Mouse (Mus musculus) adrenal gland, adult (tissue): ENCODE results near the gene Mrpl11.
A peak's percentile ranks its signal among the peaks of the same experiment; 100 is the strongest.

ENCODE experiments used
- DNase-seq, 2 experiments: peaks; one replicate each; pipeline ENCODE4 v3.0.0; 2022 to 2023; ENCODE audit warnings: low spot score in 1 of 2; ENCODE audit not compliant: inconsistent age in 2 of 2

The Mrpl11 gene

DNA sequence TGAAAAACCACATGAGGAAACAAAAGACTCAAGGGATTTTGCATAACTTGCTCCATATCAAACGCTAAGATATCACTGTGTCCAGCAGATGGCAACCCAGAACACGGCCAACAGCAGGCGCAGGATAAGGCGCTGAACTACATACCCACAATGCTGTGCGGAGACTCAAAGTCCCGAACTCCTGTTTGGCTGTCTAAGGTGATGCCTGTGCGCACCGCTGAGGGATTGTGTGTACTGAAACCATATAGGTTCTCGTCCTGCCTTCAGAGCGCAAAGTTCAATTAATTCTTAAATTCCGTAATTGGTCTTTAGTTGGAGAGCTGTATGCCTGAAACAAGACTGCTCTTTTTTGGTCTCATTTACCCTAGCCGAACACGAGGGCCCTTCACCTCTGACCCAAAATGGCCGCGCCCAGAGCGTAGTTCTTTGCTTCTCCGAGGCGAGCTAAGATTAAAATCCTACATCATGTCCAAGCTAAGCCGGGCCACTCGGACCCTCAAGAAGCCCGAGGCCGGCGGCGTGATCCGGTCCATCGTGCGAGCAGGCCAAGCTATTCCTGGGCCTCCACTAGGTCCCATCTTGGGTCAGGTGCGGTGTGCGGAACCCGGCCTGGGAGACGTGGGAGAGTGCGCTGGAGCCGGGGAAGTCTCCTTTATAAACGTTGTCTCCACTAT lies at the start of gene Mrpl11:
Mrpl11 (plus strand) TSS at position 220 of the 674 bp plus-strand sequence.
- peak; percentile 91 to 97 for DNase-seq

- peak; percentile 78 to 84 for DNase-seq
Measured at GRCm38 (mm10) chr19:4915924-4916603, 45.9 kb upstream of the Mrpl11 start.

- DNase-seq, result no peak
Measured at GRCm38 (mm10) chr19:4916827-4917226, 45.1 kb upstream of the Mrpl11 start.

DNA sequence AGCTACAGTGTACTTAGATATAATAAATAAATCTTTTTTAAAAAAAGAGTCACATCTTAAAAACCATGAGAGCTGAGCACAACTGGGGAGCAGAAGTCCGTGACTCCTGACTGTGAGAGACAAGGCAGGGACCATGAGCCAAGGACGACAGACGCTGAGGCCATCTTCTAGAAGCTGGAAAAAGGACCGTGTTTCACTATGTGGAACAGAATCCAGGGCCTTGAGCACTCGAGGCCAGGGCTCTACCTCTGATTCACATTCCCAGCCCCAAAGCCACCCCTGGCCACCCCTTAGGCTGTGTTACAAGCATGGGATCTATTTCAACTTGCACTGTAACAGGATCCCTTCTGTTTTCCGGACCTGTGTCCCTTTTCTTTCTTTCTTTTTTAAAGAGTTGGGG lies 42.3 kb upstream of the Mrpl11 start:
- peak in 1 of 2 experiments; percentile 73 for DNase-seq

DNA sequence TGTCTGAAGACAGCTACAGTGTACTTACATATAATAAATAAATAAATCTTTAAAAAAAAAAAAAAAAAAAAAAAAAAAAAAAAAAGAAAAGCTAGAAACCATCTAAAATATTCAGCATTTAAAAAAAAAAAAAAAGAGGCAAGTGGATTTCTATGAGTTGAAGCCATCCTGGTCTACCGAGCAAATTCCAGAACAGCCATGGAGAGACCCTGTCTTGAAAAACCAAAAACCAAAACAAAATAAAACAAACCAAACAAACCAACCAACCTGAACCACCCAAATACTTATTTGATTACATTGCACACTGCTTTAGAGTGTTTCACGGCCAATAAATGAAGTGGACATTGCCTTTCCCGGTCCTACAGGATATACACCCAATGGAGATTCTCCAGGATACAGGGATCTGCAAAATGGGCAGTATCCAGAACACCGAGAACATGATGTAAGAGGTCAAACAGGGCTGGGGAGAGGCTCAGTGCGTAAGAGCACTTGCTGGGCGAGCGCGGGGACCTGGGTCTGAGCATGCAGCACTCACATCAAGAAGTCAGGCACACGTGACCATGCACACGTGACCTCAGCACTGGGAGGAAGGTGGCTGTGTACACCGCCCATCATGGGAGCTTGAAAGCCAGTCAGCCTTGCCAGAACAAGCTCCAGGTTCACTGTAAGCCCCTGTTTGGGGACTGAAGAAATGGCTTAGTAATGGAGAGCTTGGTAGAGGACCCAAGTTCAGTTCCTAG lies 36.7 kb upstream of the Mrpl11 start:
- no peak for DNase-seq

GRCm38 (mm10) chr19:4927904-4928531 lies 33.9 kb upstream of the Mrpl11 start, which contains the start of gene Dpp3:
TSS of gene Dpp3 (minus strand) at chr19:4928287.
- DNase-seq, result peak; percentile 99 to 100

DNA sequence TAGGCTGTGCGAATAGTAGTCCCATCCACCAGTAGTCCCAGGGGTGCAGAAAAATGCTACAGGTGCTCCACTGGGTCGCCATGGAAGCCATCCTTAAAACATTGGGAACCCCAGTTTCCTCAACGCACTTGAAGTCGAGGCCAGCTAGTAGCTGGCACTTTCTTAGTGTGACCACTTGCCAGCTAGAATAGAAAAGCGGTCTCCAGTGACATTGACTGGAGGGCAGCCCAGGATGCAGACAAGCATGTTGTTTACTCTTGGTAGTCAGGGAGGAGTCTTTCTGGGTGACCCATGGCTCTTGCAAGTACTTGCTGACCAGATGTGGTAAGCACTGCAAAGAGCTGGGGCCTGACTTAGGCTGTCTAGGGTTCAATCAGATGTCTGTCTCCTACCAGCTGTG lies 33.2 kb upstream of the Mrpl11 start:
- peak in 1 of 2 experiments; percentile 74 for DNase-seq

GRCm38 (mm10) chr19:4936896-4937295 lies 25.1 kb upstream of the Mrpl11 start:
- no peak for DNase-seq

GRCm38 (mm10) chr19:4937444-4938310 lies 24.3 kb upstream of the Mrpl11 start:
- DNase-seq, result peak in 1 of 2 experiments; percentile 15

- DNase-seq, result peak; percentile 87 to 96
Measured at GRCm38 (mm10) chr19:4942551-4943252, 19.2 kb upstream of the Mrpl11 start, which contains the start of gene Peli3. TSS of gene Peli3 (minus strand) at chr19:4943127.

- DNase-seq, result no peak
Measured at GRCm38 (mm10) chr19:4943253-4943588, 18.7 kb upstream of the Mrpl11 start.

DNA sequence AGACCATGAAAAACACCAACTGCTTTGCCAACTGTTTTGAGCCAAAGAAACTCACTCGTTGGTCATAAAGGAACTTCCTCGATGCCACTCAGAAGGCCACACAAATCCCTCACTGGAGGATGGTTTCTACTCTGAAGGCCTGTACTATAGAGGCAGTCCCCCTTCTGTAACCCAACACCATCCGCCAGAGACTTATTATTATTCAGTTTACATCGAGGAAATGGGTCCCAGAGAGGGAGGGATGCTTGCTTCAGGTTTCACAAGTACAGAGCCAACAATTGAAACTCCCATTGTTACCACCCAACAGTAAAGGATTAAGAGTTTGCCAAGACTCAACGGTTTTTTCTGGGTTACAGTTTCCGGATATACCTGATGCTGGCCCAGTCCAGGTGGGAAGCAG lies 16.4 kb upstream of the Mrpl11 start:
- no peak for DNase-seq

DNA sequence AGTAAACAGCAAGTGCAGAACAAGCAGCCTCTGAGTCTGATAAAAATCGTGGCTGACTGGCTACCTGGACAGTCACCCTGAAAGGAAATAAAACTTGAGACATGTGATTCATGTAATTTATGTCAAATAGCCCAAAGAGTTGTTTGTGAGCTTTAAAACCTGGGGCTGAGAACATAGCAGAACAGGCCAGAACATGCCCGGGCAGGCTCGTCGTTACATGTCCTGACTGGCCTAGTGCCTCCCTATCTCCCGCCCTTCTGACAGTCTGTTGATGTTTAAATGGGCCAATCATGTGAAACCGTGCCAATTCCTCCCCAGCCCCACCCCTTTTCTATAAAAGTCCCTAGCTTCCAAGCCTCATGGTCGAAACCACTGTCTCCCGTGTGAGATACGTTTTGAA lies 13.3 kb upstream of the Mrpl11 start:
- DNase-seq, result peak in 1 of 2 experiments; percentile 15

GRCm38 (mm10) chr19:4968236-4968635 lies 6.3 kb downstream of the Mrpl11 start:
- no peak for DNase-seq

DNA sequence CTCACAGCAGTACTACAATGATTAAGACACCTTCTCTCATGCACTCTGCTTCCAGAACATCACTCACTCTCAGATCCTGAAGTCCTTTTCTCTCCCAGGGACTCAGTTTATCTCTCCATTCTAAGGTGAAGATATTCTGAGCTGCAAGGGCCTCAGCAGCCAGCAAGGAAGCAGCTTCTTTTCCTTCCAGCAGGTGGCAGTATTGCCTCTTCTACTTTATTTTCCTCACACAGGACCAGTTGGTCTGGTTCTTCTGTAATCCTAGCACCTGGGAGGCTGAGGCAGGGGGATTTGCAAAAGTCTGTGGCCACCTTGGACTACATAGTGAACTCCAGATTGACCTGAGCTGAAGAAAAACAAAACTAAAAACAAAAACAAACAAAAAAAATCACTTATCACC lies 19.8 kb downstream of the Mrpl11 start:
- peak; percentile 42 to 86 for DNase-seq

- DNase-seq, result peak; percentile 87 to 96
Measured at GRCm38 (mm10) chr19:4989013-4989412, 27.1 kb downstream of the Mrpl11 start.

DNA sequence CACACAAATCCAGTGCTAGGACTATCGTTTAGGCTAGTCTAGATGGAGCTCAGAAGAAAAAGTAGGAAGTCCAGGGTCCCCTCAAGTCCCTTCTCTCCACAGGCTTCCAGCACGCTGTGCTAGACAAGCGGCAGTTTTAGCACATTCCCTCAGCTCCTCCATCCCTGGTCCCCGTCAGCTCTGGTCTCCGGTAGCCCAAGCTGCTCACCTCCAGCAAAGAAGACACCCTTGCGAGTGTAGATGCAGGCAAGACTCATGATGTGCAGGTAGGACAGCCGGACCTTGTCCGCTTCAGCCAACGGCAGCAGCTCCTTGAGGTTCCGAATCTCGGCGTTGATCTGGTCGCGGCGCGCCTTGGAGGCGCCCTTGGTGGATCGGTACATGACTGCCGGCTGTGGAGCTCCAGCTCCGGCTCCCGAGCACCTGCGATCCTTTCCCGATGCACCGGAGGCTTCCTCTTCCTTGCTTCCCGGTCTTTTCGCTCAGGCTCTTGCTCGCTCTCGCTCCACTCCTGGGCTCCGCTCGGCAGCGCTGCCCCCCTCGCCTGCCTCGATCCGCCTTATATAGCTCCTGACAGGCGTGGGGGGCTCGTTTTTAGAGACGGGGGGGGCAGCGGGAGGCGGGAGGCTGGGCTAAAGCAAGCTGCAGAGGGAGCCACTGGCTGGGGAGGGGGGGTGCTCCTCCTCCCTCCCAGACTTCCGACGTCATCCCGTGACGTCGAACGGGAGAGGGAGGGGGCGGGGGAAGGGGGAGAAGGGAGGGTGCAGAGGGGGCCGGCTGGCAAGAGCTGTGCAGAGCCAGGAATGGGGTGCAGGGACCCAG lies 27.7 kb downstream of the Mrpl11 start:
- DNase-seq, result no peak

DNA sequence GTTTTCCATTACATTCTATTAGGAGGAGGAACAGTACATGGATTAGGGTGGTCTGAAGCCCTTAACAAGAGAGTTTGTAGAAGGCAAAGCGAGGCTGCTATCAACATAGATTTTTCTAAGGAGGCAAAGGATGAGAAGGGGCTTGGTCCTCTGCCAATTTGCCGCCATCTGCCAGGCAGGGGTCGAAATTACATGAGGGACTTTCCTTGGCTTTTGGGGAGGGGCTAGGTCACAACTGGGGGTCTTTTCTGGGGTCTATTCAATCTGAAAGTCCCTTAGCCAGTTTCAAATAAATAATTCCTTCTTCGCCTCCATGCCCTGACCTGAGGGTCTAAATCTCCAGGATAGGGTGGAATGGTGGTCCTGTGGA lies 28.3 kb downstream of the Mrpl11 start, which contains the start of gene Npas4:
Npas4 (minus strand) TSS at position 61 of the 370 bp plus-strand sequence.
- no peak for DNase-seq

GRCm38 (mm10) chr19:4990716-4991115 lies 28.8 kb downstream of the Mrpl11 start:
- no peak for DNase-seq
